Comparison of ENCODE assay signal across 22 mouse cellular contexts in genomic region chr5:111063155-111063554, GRCm38 (mm10).
"Had no signal": no experiment of that assay in that cellular context is flagged by ENCODE, and none has a peak within 500 bp of the region (broad histone marks: within the 10 kb centered on the region; RNA-seq: fewer than 3 reads in every experiment).

No protein-coding gene starts in this region.

- H3K9ac ChIP-seq: limb, embryonic 12.5 days; limb, embryonic 15.5 days; liver, embryonic 14.5 days; liver, postnatal 0 days; lung, embryonic 14.5 days; midbrain, embryonic 12.5 days; midbrain, embryonic 15.5 days; neural tube, embryonic 12.5 days; neural tube, embryonic 15.5 days; stomach, embryonic 15.5 days had no signal

- DNase-seq: kidney, postnatal 14 days; kidney, postnatal 4 days; left cerebral cortex, postnatal 4 days; liver, postnatal 0 days; lung, embryonic 14.5 days; right cerebral cortex, adult 18-20 months; right cerebral cortex, postnatal 14 days; right cerebral cortex, postnatal 4 days; thymus, adult 2 months; thymus, postnatal 14 days; thymus, postnatal 4 days had no signal

- H3K4me1 ChIP-seq: stomach, embryonic 15.5 days had no signal

- H3K27ac ChIP-seq: limb, embryonic 12.5 days; limb, embryonic 15.5 days; liver, embryonic 14.5 days; macrophage; midbrain, embryonic 12.5 days; midbrain, embryonic 15.5 days; neural tube, embryonic 12.5 days; neural tube, embryonic 15.5 days; stomach, embryonic 15.5 days had no signal

- H3K4me3 ChIP-seq: limb, embryonic 12.5 days; limb, embryonic 15.5 days; midbrain, embryonic 12.5 days; midbrain, embryonic 15.5 days; neural tube, embryonic 12.5 days; neural tube, embryonic 15.5 days; stomach, embryonic 15.5 days had no signal

- H3K36me3 ChIP-seq: limb, embryonic 12.5 days; limb, embryonic 15.5 days; midbrain, embryonic 12.5 days; midbrain, embryonic 15.5 days; neural tube, embryonic 12.5 days; neural tube, embryonic 15.5 days; stomach, embryonic 15.5 days had no signal

- ATAC-seq: liver, postnatal 0 days; lung, postnatal 0 days; midbrain, embryonic 15.5 days had no signal

- H3K27me3 ChIP-seq: limb, embryonic 12.5 days; limb, embryonic 15.5 days; midbrain, embryonic 12.5 days; midbrain, embryonic 15.5 days; neural tube, embryonic 12.5 days; neural tube, embryonic 15.5 days; stomach, embryonic 15.5 days had no signal

- H3K4me2 ChIP-seq: limb, embryonic 12.5 days; limb, embryonic 15.5 days; liver, embryonic 11.5 days; lung, embryonic 14.5 days; midbrain, embryonic 12.5 days; midbrain, embryonic 15.5 days; neural tube, embryonic 12.5 days; neural tube, embryonic 15.5 days; stomach, embryonic 15.5 days had no signal

- H3K9me3 ChIP-seq: limb, embryonic 12.5 days; limb, embryonic 15.5 days; midbrain, embryonic 12.5 days; midbrain, embryonic 15.5 days; neural tube, embryonic 12.5 days; neural tube, embryonic 15.5 days; stomach, embryonic 15.5 days had no signal
